Mouse (Mus musculus): ENCODE measurements around the gene Ythdf1. TPM values are rescaled to one million over a fixed set of nuclear protein-coding genes. Genes with fewer than 3 reads are reported as not detected.

Gene Ythdf1
- polyA plus RNA-seq, 1 experiment from 2014 or later = 75.7 TPM

- no peaks in the 10 kb centered on the region for H3K36me3 ChIP-seq (ENCODE audit: control insufficient read depth, insufficient read depth, low read length)
- DNase-seq (ENCODE audit: low spot score) (no peak), ATAC-seq (ENCODE audit: insufficient read depth, low FRiP score, low TSS enrichment) (no peak)
- no peak overlapping the region for H3K4me2 ChIP-seq (ENCODE audit: low read depth)
- H3K27me3 ChIP-seq (ENCODE audit: control insufficient read depth, insufficient read depth, low read length) = no peaks in the 10 kb centered on the region
- no peaks in the 10 kb centered on the region for H3K9me3 ChIP-seq (ENCODE audit: control insufficient read depth, low read length)
- H3K27ac ChIP-seq (ENCODE audit: low read depth, low read length) = no peak overlapping the region
- 61% methylated on average over 3 of the region's 3 CpGs for whole genome bisulfite sequencing
- no peak overlapping the region for H3K9ac ChIP-seq (ENCODE audit: low read length)
- no peaks in the 10 kb centered on the region for H3K4me1 ChIP-seq (ENCODE audit: control insufficient read depth, insufficient read depth, low read length)
- no peak overlapping the region for H3K4me3 ChIP-seq (ENCODE audit: low read depth, low read length)
These were observed 50.7 kb downstream of the Ythdf1 start for GRCm38 (mm10) chr2:180870006-180870405.

GRCm38 (mm10) chr2:180861561-180861960 lies 59.2 kb downstream of the Ythdf1 start:
- Histone ChIP-seq H3K27me3 (ENCODE audit: control insufficient read depth, insufficient read depth, low read length) (no peaks in the 10 kb centered on the region), H3K27ac (ENCODE audit: low read depth, low read length) (no peak overlapping the region), H3K36me3 (ENCODE audit: control insufficient read depth, insufficient read depth, low read length) (no peaks in the 10 kb centered on the region), H3K4me1 (ENCODE audit: control insufficient read depth, insufficient read depth, low read length) (no peaks in the 10 kb centered on the region), H3K4me3 (ENCODE audit: low read depth, low read length) (no peak overlapping the region), H3K9ac (ENCODE audit: low read length) (no peak overlapping the region), H3K9me3 (ENCODE audit: control insufficient read depth, low read length) (no peaks in the 10 kb centered on the region), H3K4me2 (ENCODE audit: low read depth) (no peak overlapping the region)
- WGBS = 81% methylated on average over 12 of the region's 12 CpGs
- DNase-seq (ENCODE audit: low spot score) = no peak
- ATAC-seq (ENCODE audit: insufficient read depth, low FRiP score, low TSS enrichment) = no peak

DNA sequence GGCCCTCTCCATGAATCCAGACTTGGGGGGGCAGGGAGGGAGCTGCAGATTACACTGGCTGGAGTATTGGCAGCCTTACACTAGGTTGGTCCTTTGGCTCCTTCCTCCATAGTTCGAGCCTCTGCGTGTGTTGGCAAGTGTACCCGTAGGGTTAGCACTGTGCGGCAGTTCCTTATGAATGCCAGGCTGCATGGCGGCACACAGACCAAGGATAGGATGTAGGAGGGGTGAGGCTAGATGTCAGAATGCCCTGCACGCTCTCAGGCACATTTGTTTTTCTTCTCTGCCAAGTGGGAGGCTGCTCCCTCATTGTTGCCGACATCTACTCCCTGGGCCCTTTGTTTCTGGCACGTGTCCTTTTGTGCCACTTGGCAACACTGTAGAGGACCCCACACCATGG lies 63.6 kb downstream of the Ythdf1 start:
- Histone ChIP-seq H3K4me1 (ENCODE audit: control insufficient read depth, insufficient read depth, low read length) (peaks cover 7% of the 10 kb centered on the region; the same call in 1 of the 2 replicates), H3K27me3 (ENCODE audit: control insufficient read depth, insufficient read depth, low read length) (no peaks in the 10 kb centered on the region), H3K4me3 (ENCODE audit: low read depth, low read length) (no peak overlapping the region), H3K9ac (ENCODE audit: low read length) (no peak overlapping the region), H3K9me3 (ENCODE audit: control insufficient read depth, low read length) (no peaks in the 10 kb centered on the region), H3K27ac (ENCODE audit: low read depth, low read length) (no peak overlapping the region), H3K4me2 (ENCODE audit: low read depth) (no peak overlapping the region), H3K36me3 (ENCODE audit: control insufficient read depth, insufficient read depth, low read length) (no peaks in the 10 kb centered on the region)
- DNase-seq (ENCODE audit: low spot score) (no peak), ATAC-seq (ENCODE audit: insufficient read depth, low FRiP score, low TSS enrichment) (peak; percentile 28; the same call in 1 of the 2 replicates)
- 59% methylated on average over 8 of the region's 8 CpGs for WGBS

DNA sequence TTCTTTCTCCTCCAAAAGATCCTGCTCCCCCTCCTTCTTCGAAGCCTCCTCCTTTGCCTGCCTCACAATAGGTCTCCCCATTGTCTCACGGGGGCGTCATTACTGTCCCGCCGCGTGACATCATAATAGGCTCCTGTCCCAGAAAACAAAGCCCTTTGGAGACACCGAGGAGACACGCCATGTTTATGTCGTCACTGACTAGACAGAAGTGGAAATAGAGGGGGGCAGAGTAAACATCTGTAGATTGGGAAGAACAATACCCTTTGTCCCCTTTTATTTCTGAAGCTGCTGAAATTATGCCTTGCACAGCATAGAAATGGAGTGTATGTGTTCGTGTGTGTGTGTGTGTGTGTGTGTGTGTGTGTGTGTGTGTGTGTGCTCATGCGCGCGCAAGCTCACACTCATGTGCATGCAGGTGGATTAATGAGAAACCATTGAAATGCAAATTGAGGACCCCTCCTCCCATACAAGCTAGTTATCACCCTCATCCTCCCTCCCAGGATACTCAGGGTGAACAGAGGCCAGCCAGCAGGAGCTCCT lies 65.7 kb downstream of the Ythdf1 start:
- ATAC-seq (ENCODE audit: insufficient read depth, low FRiP score, low TSS enrichment) (peak; percentile 66), DNase-seq (ENCODE audit: low spot score) (peak; percentile 62)
- Histone ChIP-seq H3K9ac (ENCODE audit: low read length) (peak overlapping the region; percentile 42), H3K27me3 (ENCODE audit: control insufficient read depth, insufficient read depth, low read length) (no peaks in the 10 kb centered on the region), H3K4me3 (ENCODE audit: low read depth, low read length) (no peak overlapping the region), H3K27ac (ENCODE audit: low read depth, low read length) (peak overlapping the region; percentile 24), H3K4me1 (ENCODE audit: control insufficient read depth, insufficient read depth, low read length) (peaks cover 7% of the 10 kb centered on the region; the same call in 1 of the 2 replicates), H3K36me3 (ENCODE audit: control insufficient read depth, insufficient read depth, low read length) (no peaks in the 10 kb centered on the region), H3K4me2 (ENCODE audit: low read depth) (peak overlapping the region; percentile 37), H3K9me3 (ENCODE audit: control insufficient read depth, low read length) (no peaks in the 10 kb centered on the region)
- 10% methylated on average over 13 of the region's 13 CpGs for WGBS

Small RNAs within 50 kb of the gene (microRNA-seq; reads per million reads assigned to microRNA genes)
- 3.6 reads per million, percentile 7 among the genes with 10 or more reads in this experiment for gene Mir124a-3

Other genes starting within 250 kb of the Ythdf1 start
- gene Dido1, start 210.9 kb downstream of the Ythdf1 start, polyA plus RNA-seq (2014; fragmentation: Nextera tagmentation; extraction: Ambion mirVana) = 31.5 and 32.5 TPM in 2 replicates
- gene Gid8, start 210.8 kb downstream of the Ythdf1 start, polyA plus RNA-seq (2014; fragmentation: Nextera tagmentation; extraction: Ambion mirVana) = 59.9 and 66.0 TPM in 2 replicates
- 0.42 TPM in 2 replicates for gene Slc17a9, start 195.7 kb downstream of the Ythdf1 start, polyA plus RNA-seq (2014; fragmentation: Nextera tagmentation; extraction: Ambion mirVana)
- gene Bhlhe23, start 144.0 kb downstream of the Ythdf1 start, polyA plus RNA-seq (2014; fragmentation: Nextera tagmentation; extraction: Ambion mirVana) = 4.9 and 5.3 TPM in 2 replicates
- gene Birc7, start 8.1 kb upstream of the Ythdf1 start, polyA plus RNA-seq (2014; fragmentation: Nextera tagmentation; extraction: Ambion mirVana) = 0.25 and 0.46 TPM in 2 replicates
- 65.1 and 73.6 TPM in 2 replicates for gene Nkain4, start 33.8 kb upstream of the Ythdf1 start, polyA plus RNA-seq (2014; fragmentation: Nextera tagmentation; extraction: Ambion mirVana)
- 60.2 and 61.4 TPM in 2 replicates for gene Arfgap1, start 46.3 kb upstream of the Ythdf1 start, polyA plus RNA-seq (2014; fragmentation: Nextera tagmentation; extraction: Ambion mirVana)
- gene Col20a1, start 65.6 kb upstream of the Ythdf1 start, polyA plus RNA-seq (2014; fragmentation: Nextera tagmentation; extraction: Ambion mirVana) = 1.0 and 2.1 TPM in 2 replicates
- 61.4 and 68.5 TPM in 2 replicates for gene Chrna4, start 122.6 kb upstream of the Ythdf1 start, polyA plus RNA-seq (2014; fragmentation: Nextera tagmentation; extraction: Ambion mirVana)
- 16.0 and 17.1 TPM in 2 replicates for gene Kcnq2, start 214.4 kb upstream of the Ythdf1 start, polyA plus RNA-seq (2014; fragmentation: Nextera tagmentation; extraction: Ambion mirVana)
- 0.92 and 0.93 TPM in 2 replicates for gene Eef1a2, start 236.1 kb upstream of the Ythdf1 start, polyA plus RNA-seq (2014; fragmentation: Nextera tagmentation; extraction: Ambion mirVana)

Measured in neural tube, embryonic 11.5 days (tissue).